Mouse (Mus musculus) gastrocnemius, adult 2 months (tissue): ENCODE measurements around the gene Fkbp1b. TPM values are rescaled to one million over a fixed set of nuclear protein-coding genes. Genes with fewer than 3 reads are reported as not detected.
"Not testable (repeated sequence)": the region's sequence is repeated elsewhere in the genome, so short reads cannot be mapped to it uniquely, and the experiment has no call there.

Experiments used
- DNase-seq: peaks from one replicate; pipeline ENCODE4 v3.0.0; 2022
- H3K27ac ChIP-seq: fragments of 200-600 bp; 2 replicates; pipeline ENCODE4 v1.8.1; 2022; ENCODE audit warnings: mild to moderate bottlenecking
- H3K4me3 ChIP-seq: fragments of 200-600 bp; 2 replicates; pipeline ENCODE4 v1.8.1; 2022; ENCODE audit warnings: mild to moderate bottlenecking, moderate library complexity
- CTCF ChIP-seq: fragments of 200-600 bp; IDR thresholded peaks from 2 replicates; pipeline ENCODE4 v1.8.1; 2022; ENCODE audit warnings: antibody characterized with exemption, mild to moderate bottlenecking, moderate library complexity
- intact Hi-C: fragments of 180-260 bp; cut with DNase I; formaldehyde crosslinking; loops from one replicate; pipeline ENCODE4 v1.15.1; 2025
- total RNA-seq, 2 experiments: library from RNA; stranded (reverse); gene quantifications; 2 replicates each; pipeline ENCODE4 v1.2.3; 2021

The Fkbp1b gene
- total RNA-seq, 2 experiments from 2014 or later = 0.64 to 0.84 TPM

DNA sequence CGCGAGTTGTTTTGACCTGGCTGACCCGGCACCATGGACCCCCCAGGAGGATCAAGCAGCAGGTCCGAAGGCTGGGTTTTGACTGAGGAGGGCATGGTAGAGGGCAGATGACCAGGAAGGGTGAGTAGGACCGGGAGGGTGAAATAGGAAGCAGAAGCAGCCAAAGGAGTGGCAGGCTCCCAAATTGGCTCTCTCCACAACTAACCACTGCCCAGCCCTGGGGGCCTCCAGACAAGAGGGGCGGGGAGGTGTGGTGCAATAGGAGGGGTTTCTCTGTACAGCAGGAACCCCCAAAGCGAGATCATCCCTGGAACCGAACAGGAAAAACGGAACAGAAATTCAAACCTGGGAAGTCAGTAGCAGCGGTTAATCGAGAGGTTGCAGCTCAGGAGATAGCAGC lies 650 bp downstream of the Fkbp1b start:
- peak overlapping the region; percentile 65 for H3K27ac ChIP-seq
- no peak for TF ChIP-seq CTCF
- H3K4me3 ChIP-seq = peak overlapping the region; percentile 95
- intact Hi-C loops = loop anchor here (1.0 to 5.0 kb wide), 2 partner anchors 23 to 77 kb away; partner anchors contain the start of genes Atad2b and Sf3b6
- peak; percentile 41 for DNase-seq

- TF ChIP-seq CTCF = no peak
- intact Hi-C loops = loop anchor here (5.0 kb wide), 1 partner anchor 77 kb away; the partner anchor contains the start of gene Atad2b
These were observed 1.4 kb downstream of the Fkbp1b start for GRCm38 (mm10) chr12:4840010-4840409.

GRCm38 (mm10) chr12:4836959-4837358 lies 4.4 kb downstream of the Fkbp1b start:
- Histone ChIP-seq H3K27ac (no peak overlapping the region), H3K4me3 (no peak overlapping the region)
- DNase-seq = no peak
- intact Hi-C loops = no loop called here
- no peak for TF ChIP-seq CTCF

More at GRCm38 (mm10) chr12:4840010-4840409, 1.4 kb downstream of the Fkbp1b start:
- Histone ChIP-seq H3K4me3 (peak overlapping the region; percentile 95), H3K27ac (no peak overlapping the region)
- DNase-seq = no peak

- TF ChIP-seq CTCF = no peak
- Histone ChIP-seq H3K27ac (no peak overlapping the region), H3K4me3 (no peak overlapping the region)
- intact Hi-C loops = no loop called here
- DNase-seq = no peak
These were observed 14.1 kb downstream of the Fkbp1b start for GRCm38 (mm10) chr12:4827256-4827655.

DNA sequence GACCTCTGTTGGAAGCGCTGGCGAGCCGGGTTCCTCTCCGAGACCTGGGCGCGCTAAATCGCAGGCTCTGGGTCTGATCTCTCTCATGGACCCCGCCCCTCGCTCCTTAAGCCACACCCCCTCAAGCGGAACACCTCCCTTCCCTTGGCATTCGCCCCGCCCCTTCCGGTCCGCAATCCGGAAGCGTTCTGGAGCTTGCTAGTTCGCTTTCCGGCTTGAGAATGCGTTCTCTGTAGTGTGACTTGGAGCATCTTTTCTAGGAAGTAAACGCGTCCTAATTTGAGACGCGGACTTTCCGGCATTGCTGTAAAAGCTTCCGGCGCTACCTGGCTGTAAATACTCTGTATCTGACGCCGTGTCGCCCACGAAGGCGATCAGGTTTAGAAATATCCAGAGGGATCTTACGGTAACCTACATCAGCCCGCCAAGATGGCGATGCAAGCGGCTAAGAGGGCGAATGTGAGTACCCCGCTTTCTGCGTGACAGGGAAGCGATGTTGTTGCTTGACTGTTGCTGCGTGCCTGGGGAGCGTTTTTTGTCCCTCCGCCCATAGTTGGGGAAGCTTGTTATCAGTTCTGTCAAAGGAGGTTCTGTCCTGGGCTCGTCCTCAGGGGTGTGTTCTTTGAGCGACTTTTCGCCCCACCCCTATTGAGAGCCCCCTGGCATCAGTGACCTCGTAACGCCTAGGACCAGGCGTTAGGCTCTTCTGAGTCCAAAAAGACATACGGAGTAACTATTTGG lies 23.9 kb downstream of the Fkbp1b start, which contains the start of gene Sf3b6:
Gene Sf3b6, plus strand, starts transcription at position 184 of the 741 bp plus-strand sequence.
- intact Hi-C loops = loop anchor here (1.0 kb wide), 1 partner anchor 24 kb away; the partner anchor contains the start of gene Fkbp1b
- peak; percentile 99 for DNase-seq
- TF ChIP-seq CTCF = no peak
- H3K27ac ChIP-seq = peak within 1 kb of the TSS; percentile 92
- peak within 1 kb of the TSS; percentile 76 for H3K4me3 ChIP-seq

- intact Hi-C loops = loop anchor here (1.0 kb wide), 1 partner anchor 24 kb away; the partner anchor contains the start of gene Fkbp1b
- no peak for TF ChIP-seq CTCF
- no peak for DNase-seq
- Histone ChIP-seq H3K4me3 (peak overlapping the region; percentile 76), H3K27ac (peak overlapping the region; percentile 92)
These were observed 24.6 kb downstream of the Fkbp1b start for GRCm38 (mm10) chr12:4816680-4817360.

- no peak for TF ChIP-seq CTCF
- intact Hi-C loops = no loop called here
- no peak overlapping the region for H3K27ac ChIP-seq
- H3K4me3 ChIP-seq = no peak overlapping the region
- peak; percentile 64 for DNase-seq
These were observed 27.8 kb downstream of the Fkbp1b start for GRCm38 (mm10) chr12:4813636-4814035.

GRCm38 (mm10) chr12:4811705-4812104 lies 29.7 kb downstream of the Fkbp1b start:
- intact Hi-C loops = no loop called here
- no peak overlapping the region for H3K4me3 ChIP-seq
- no peak overlapping the region for H3K27ac ChIP-seq
- DNase-seq = no peak
- TF ChIP-seq CTCF = no peak

- Histone ChIP-seq H3K27ac (no peak overlapping the region), H3K4me3 (no peak overlapping the region)
- intact Hi-C loops = no loop called here
- no peak for DNase-seq
- TF ChIP-seq CTCF = no peak
These were observed 30.4 kb downstream of the Fkbp1b start for GRCm38 (mm10) chr12:4811036-4811435.

- H3K4me3 ChIP-seq, H3K27ac ChIP-seq, DNase-seq, intact Hi-C loops: not testable (repeated sequence)
These were observed 43.9 kb downstream of the Fkbp1b start for GRCm38 (mm10) chr12:4797471-4797870.

DNA sequence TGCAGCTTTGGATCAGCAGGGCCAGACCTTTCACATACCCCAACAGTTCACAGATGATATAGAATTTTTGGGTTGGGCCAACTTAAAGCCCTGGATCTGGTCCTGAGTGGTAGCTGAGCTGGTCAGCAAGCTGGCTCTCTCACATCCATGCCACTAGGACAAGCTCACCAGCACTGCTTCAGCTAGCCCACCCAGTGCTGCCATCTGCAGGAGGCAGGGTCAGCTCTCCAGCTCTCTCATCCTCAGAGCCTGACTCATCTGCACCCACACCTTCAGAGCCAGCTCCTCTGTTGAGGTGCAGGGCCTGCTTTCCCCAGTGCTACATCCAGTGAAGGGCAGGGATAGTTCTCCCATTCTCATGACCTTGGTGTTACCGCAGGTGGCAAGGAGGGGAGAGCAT lies 47.7 kb downstream of the Fkbp1b start:
- intact Hi-C loops = no loop called here
- no peak for DNase-seq
- TF ChIP-seq CTCF = peak; percentile 35
- H3K27ac ChIP-seq = no peak overlapping the region
- H3K4me3 ChIP-seq = no peak overlapping the region

DNA sequence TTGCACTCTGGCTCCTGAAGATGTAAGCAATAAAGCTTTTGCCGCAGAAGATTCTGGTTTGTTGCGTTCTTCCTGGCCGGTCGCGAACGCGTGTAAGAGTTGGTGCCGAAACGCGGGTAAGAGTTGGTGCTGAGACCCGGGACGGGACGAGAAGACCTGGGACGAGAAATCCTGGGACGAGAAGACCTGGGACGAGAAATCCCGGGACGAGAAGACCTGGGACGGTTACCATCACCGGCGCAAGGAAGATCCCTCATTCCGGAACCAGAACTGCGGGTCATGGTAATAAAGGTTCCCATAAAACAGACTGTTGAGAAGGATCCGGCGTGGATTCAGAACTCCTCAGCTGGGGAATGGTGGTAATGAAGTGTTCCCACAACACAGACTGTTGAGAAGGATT lies 53.3 kb downstream of the Fkbp1b start:
- H3K27ac ChIP-seq, intact Hi-C loops: not testable (repeated sequence)

GRCm38 (mm10) chr12:4784466-4784865 lies 56.9 kb downstream of the Fkbp1b start:
- no peak for DNase-seq
- intact Hi-C loops = no loop called here
- TF ChIP-seq CTCF = no peak
- no peak overlapping the region for H3K4me3 ChIP-seq
- no peak overlapping the region for H3K27ac ChIP-seq

More for the DNA sequence above, 53.3 kb downstream of the Fkbp1b start:
- not testable (repeated sequence) for DNase-seq, H3K4me3 ChIP-seq
